Comparison of ENCODE assay signal across 31 mouse cellular contexts in genomic region chr15:6862125-6862524, GRCm38 (mm10). TPM values are rescaled to one million over a fixed set of nuclear protein-coding genes. Genes with fewer than 3 reads are reported as not detected.
DNase-seq lines count a peak whose midpoint lies in the region; ATAC-seq and TF ChIP-seq lines count a peak whose summit lies in the region.
"Had no signal": no experiment of that assay in that cellular context is flagged by ENCODE, and none has a peak within 500 bp of the region (broad histone marks: within the 10 kb centered on the region; RNA-seq: fewer than 3 reads in every experiment).

No protein-coding gene starts in this region.

- peaks cover 12% of the 10 kb centered on the region; the same call in 1 of the 2 replicates for H3K4me1 ChIP-seq in heart, embryonic 10.5 days
- H3K4me1 ChIP-seq in heart, embryonic 15.5 days (replicated peaks): peaks cover 11% of the 10 kb centered on the region
- peaks cover 8% of the 10 kb centered on the region for H3K4me1 ChIP-seq in stomach, embryonic 16.5 days (ENCODE audit: control insufficient read depth, insufficient read depth, low read length)
- H3K4me1 ChIP-seq in stomach, postnatal 0 days (replicated peaks; ENCODE audit: control insufficient read depth, insufficient read depth): no peaks in the 10 kb centered on the region; the same call in 1 of the 2 replicates
- H3K4me1 ChIP-seq: embryonic facial prominence, embryonic 10.5 days; embryonic facial prominence, embryonic 15.5 days; forebrain, embryonic 13.5 days; limb, embryonic 10.5 days; liver, embryonic 13.5 days; midbrain, embryonic 15.5 days; neural tube, embryonic 15.5 days had no signal

- no peaks in the 10 kb centered on the region for H3K9me3 ChIP-seq in heart, embryonic 10.5 days
- H3K9me3 ChIP-seq in heart, embryonic 15.5 days (replicated peaks): no peaks in the 10 kb centered on the region
- H3K9me3 ChIP-seq in stomach, embryonic 16.5 days (replicated peaks; ENCODE audit: control insufficient read depth, low read length): no peaks in the 10 kb centered on the region
- no peaks in the 10 kb centered on the region for H3K9me3 ChIP-seq in stomach, postnatal 0 days (ENCODE audit: control insufficient read depth, low read length)
- H3K9me3 ChIP-seq: embryonic facial prominence, embryonic 10.5 days; embryonic facial prominence, embryonic 15.5 days; forebrain, embryonic 13.5 days; limb, embryonic 10.5 days; limb, embryonic 15.5 days; liver, embryonic 13.5 days; midbrain, embryonic 10.5 days; midbrain, embryonic 15.5 days; neural tube, embryonic 15.5 days had no signal

- no peak for TF ChIP-seq CTCF in stomach, postnatal 0 days (IDR thresholded peaks at IDR 0.05; ENCODE audit: low read depth)

- peak overlapping the region; percentile 72 for H3K27ac ChIP-seq in heart, embryonic 10.5 days
- peak overlapping the region; percentile 95 for H3K27ac ChIP-seq in heart, embryonic 15.5 days
- H3K27ac ChIP-seq in stomach, embryonic 16.5 days (ENCODE audit: low read length): 0 out of 2 replicates have a peak overlapping the region, but pooled peaks have one; percentile 34
- H3K27ac ChIP-seq in stomach, postnatal 0 days (replicated peaks): no peak overlapping the region
- H3K27ac ChIP-seq: embryonic facial prominence, embryonic 10.5 days; embryonic facial prominence, embryonic 15.5 days; forebrain, embryonic 13.5 days; hindbrain, embryonic 14.5 days; limb, embryonic 10.5 days; liver, embryonic 13.5 days; midbrain, embryonic 10.5 days; midbrain, embryonic 15.5 days; neural tube, embryonic 15.5 days had no signal

- peak overlapping the region; percentile 35 for H3K4me3 ChIP-seq in heart, embryonic 10.5 days
- peak overlapping the region; percentile 32 for H3K4me3 ChIP-seq in heart, embryonic 15.5 days
- H3K4me3 ChIP-seq in stomach, embryonic 16.5 days (replicated peaks; ENCODE audit: low read length): no peak overlapping the region
- H3K4me3 ChIP-seq in stomach, postnatal 0 days (ENCODE audit: low read depth, low read length): no peak overlapping the region
- H3K4me3 ChIP-seq: embryonic facial prominence, embryonic 10.5 days; embryonic facial prominence, embryonic 15.5 days; forebrain, embryonic 13.5 days; limb, embryonic 10.5 days; limb, embryonic 15.5 days; liver, embryonic 13.5 days; midbrain, embryonic 10.5 days; midbrain, embryonic 15.5 days; neural tube, embryonic 15.5 days had no signal

- peak overlapping the region; percentile 53 for H3K4me2 ChIP-seq in heart, embryonic 15.5 days
- H3K4me2 ChIP-seq in stomach, embryonic 16.5 days (ENCODE audit: low read depth, low read length): no peak overlapping the region
- H3K4me2 ChIP-seq in stomach, postnatal 0 days (replicated peaks; ENCODE audit: low read depth): no peak overlapping the region
- H3K4me2 ChIP-seq: embryonic facial prominence, embryonic 15.5 days; forebrain, embryonic 13.5 days; hindbrain, embryonic 14.5 days; limb, embryonic 15.5 days; liver, embryonic 13.5 days; midbrain, embryonic 15.5 days; neural tube, embryonic 15.5 days had no signal

- WGBS in heart, embryonic 10.5 days: 71% methylated on average over 4 of the region's 4 CpGs
- 56% methylated on average over 4 of the region's 4 CpGs for WGBS in heart, embryonic 15.5 days
- 74% methylated on average over 4 of the region's 4 CpGs for WGBS in stomach, embryonic 16.5 days
- WGBS in stomach, postnatal 0 days: 76% methylated on average over 4 of the region's 4 CpGs

- H3K27me3 ChIP-seq in heart, embryonic 10.5 days (ENCODE audit: insufficient read depth, poor library complexity, severe bottlenecking): no peaks in the 10 kb centered on the region
- H3K27me3 ChIP-seq in heart, embryonic 15.5 days: no peaks in the 10 kb centered on the region
- no peaks in the 10 kb centered on the region for H3K27me3 ChIP-seq in stomach, embryonic 16.5 days (ENCODE audit: control insufficient read depth, insufficient read depth, low read length)
- H3K27me3 ChIP-seq in stomach, postnatal 0 days (ENCODE audit: control insufficient read depth, insufficient read depth, low read length): no peaks in the 10 kb centered on the region
- H3K27me3 ChIP-seq: embryonic facial prominence, embryonic 15.5 days; limb, embryonic 15.5 days; liver, embryonic 13.5 days; midbrain, embryonic 15.5 days; neural tube, embryonic 15.5 days; Patski had no signal

- no peak for TF ChIP-seq EP300 in stomach, postnatal 0 days (optimal IDR thresholded peaks at IDR 0.05)

- ATAC-seq in heart, embryonic 15.5 days (replicated peaks; ENCODE audit: insufficient number of reproducible peaks, insufficient read depth, low FRiP score, low read depth): no peak
- no peak for ATAC-seq in stomach, embryonic 16.5 days (ENCODE audit: insufficient read depth, low FRiP score)
- ATAC-seq in stomach, postnatal 0 days (ENCODE audit: low FRiP score, low TSS enrichment): no peak
- ATAC-seq: forebrain, embryonic 13.5 days; midbrain, embryonic 15.5 days; Patski had no signal

- H3K9ac ChIP-seq in heart, embryonic 15.5 days: 0 out of 2 replicates have a peak overlapping the region, but pooled peaks have one; percentile 4
- H3K9ac ChIP-seq in stomach, embryonic 16.5 days (ENCODE audit: low read length): no peak overlapping the region
- H3K9ac ChIP-seq in stomach, postnatal 0 days (ENCODE audit: low read length): no peak overlapping the region
- H3K9ac ChIP-seq: embryonic facial prominence, embryonic 15.5 days; forebrain, embryonic 13.5 days; hindbrain, embryonic 14.5 days; limb, embryonic 15.5 days; liver, embryonic 13.5 days; midbrain, embryonic 15.5 days; neural tube, embryonic 15.5 days had no signal

- no peaks in the 10 kb centered on the region for H3K36me3 ChIP-seq in heart, embryonic 10.5 days
- H3K36me3 ChIP-seq in heart, embryonic 15.5 days: no peaks in the 10 kb centered on the region; the same call in 1 of the 2 replicates
- H3K36me3 ChIP-seq in stomach, embryonic 16.5 days (ENCODE audit: control insufficient read depth, insufficient read depth, low read length): no peaks in the 10 kb centered on the region
- H3K36me3 ChIP-seq in stomach, postnatal 0 days (ENCODE audit: control insufficient read depth, insufficient read depth, low read length): no peaks in the 10 kb centered on the region
- H3K36me3 ChIP-seq: embryonic facial prominence, embryonic 10.5 days; embryonic facial prominence, embryonic 15.5 days; limb, embryonic 10.5 days; limb, embryonic 15.5 days; liver, embryonic 13.5 days; midbrain, embryonic 10.5 days; midbrain, embryonic 15.5 days; neural tube, embryonic 15.5 days had no signal

- no peak for DNase-seq in heart, embryonic 10.5 days (ENCODE audit: low spot score)
- no peak for DNase-seq in heart, adult 8-10 months (ENCODE audit: low spot score)
- no peak for DNase-seq in heart, postnatal 4 days
- DNase-seq in kidney, adult 18-20 months: peak; percentile 1
- no peak for DNase-seq in kidney, postnatal 36 days
- no peak for DNase-seq in stomach, postnatal 0 days (ENCODE audit: low spot score)
- DNase-seq: adrenal gland, postnatal 10 days; cerebellum, adult 8-10 months; cerebellum, postnatal 25 days; kidney, adult 9 months; layer of hippocampus, adult 9-11 months; liver, embryonic 13.5 days; lung, adult 2 months; retina, postnatal 1 day; right cerebral cortex, postnatal 14 days; thymus, postnatal 14 days had no signal

RNA-seq across cellular contexts. Expression of gene Osmr, which starts 12.6 kb away (rescaled TPM):
- polyA plus RNA-seq in heart, embryonic 10.5 days (2016; fragmentation: Nextera tagmentation; extraction: Ambion mirVana): 0.54 and 0.97 TPM in 2 replicates
- 10 to 100 TPM in 1 of 4 experiments, 1 to 10 TPM in 3; 8.9 to 11.7 (median 9.3) TPM for total RNA-seq in heart, adult 8-10 months (2022)
- 3.2 and 4.8 TPM in 2 replicates for polyA plus RNA-seq in heart, embryonic 15.5 days (2015; fragmentation: Nextera tagmentation; extraction: Ambion mirVana)
- 1 to 10 TPM; 7.7 to 8.4 TPM for total RNA-seq in heart, postnatal 4 days (2021)
- 2.2 and 2.5 TPM in 2 replicates for polyA plus RNA-seq in stomach, embryonic 16.5 days (2015; fragmentation: Nextera tagmentation; extraction: Ambion mirVana)
- 1.7 and 2.5 TPM in 2 replicates for polyA plus RNA-seq in stomach, postnatal 0 days (2015; fragmentation: Nextera tagmentation; extraction: Ambion mirVana)
- total RNA-seq: hematopoietic stem cell, adult 5-6 weeks; megakaryocyte progenitor cell, adult 5-6 weeks; MEL had no signal

Comparison
In these comparisons a context has a peak if more than half of its experiments do, and no peak if none do; other contexts are left out.
1. H3K4me3 ChIP-seq: peak in heart, embryonic 10.5 days (single experiment) and heart, embryonic 15.5 days (single experiment); none in stomach, embryonic 16.5 days (single experiment) and stomach, postnatal 0 days (single experiment).